18 mouse cellular contexts compared by ENCODE assay signal in the genomic region with DNA sequence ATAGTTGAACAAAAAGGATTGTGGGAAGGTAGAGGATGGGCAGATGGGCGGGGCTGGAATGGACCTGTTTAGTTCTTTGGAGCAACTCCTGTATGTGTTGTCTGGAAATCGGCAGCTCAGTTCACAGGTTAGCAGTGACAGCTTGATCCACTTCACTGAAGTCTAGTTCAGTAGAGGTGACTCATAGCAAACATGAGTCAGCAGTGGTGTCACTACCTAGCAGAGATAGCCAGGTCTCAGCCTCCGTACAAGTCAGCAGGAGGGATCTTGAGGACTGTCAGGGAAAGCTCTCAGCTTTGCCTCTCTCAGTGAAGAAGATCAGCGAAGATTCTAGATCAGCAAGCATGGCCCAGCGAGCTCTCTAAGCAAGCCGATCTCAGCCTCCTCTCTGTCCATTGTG. TPM values are rescaled to one million over a fixed set of nuclear protein-coding genes. Genes with fewer than 3 reads are reported as not detected.
"Had no signal": no experiment of that assay in that cellular context is flagged by ENCODE, and none has a peak within 500 bp of the region (broad histone marks: within the 10 kb centered on the region; RNA-seq: fewer than 3 reads in every experiment).

No protein-coding gene starts in this region.

- H3K36me3 ChIP-seq: limb, embryonic 13.5 days; midbrain, embryonic 10.5 days; midbrain, embryonic 15.5 days; neural tube, embryonic 13.5 days had no signal

- H3K4me2 ChIP-seq: limb, embryonic 13.5 days; midbrain, embryonic 15.5 days; neural tube, embryonic 13.5 days had no signal

- H3K27ac ChIP-seq: kidney, postnatal 0 days; layer of hippocampus, adult 2 months; limb, embryonic 13.5 days; liver, embryonic 14.5 days; midbrain, embryonic 10.5 days; midbrain, embryonic 15.5 days; neural tube, embryonic 13.5 days had no signal

- H3K9me3 ChIP-seq: limb, embryonic 13.5 days; midbrain, embryonic 10.5 days; midbrain, embryonic 15.5 days; neural tube, embryonic 13.5 days had no signal

- ATAC-seq: midbrain, embryonic 15.5 days had no signal

- DNase-seq: kidney, postnatal 36 days; left cerebral cortex, postnatal 4 days; lung, adult 18-20 months; lung, postnatal 36 days; retina, postnatal 1 day; right cerebral cortex, postnatal 4 days; spleen, adult 18-20 months; thymus, adult 2 months; thymus, postnatal 36 days had no signal

- H3K4me1 ChIP-seq: limb, embryonic 13.5 days; midbrain, embryonic 10.5 days; midbrain, embryonic 15.5 days; neural tube, embryonic 13.5 days had no signal

- H3K27me3 ChIP-seq: limb, embryonic 13.5 days; midbrain, embryonic 15.5 days; neural tube, embryonic 13.5 days had no signal

- H3K4me3 ChIP-seq: layer of hippocampus, adult 2 months; limb, embryonic 13.5 days; midbrain, embryonic 10.5 days; midbrain, embryonic 15.5 days; neural tube, embryonic 13.5 days had no signal

- H3K9ac ChIP-seq: limb, embryonic 13.5 days; liver, embryonic 14.5 days; midbrain, embryonic 15.5 days; neural tube, embryonic 13.5 days had no signal

RNA-seq across cellular contexts. Expression of a gene that starts 13.0 kb away (rescaled TPM):
- total RNA-seq: megakaryocyte, adult 5-6 weeks; monocyte, adult 5-6 weeks had no signal
